Mouse (Mus musculus) embryo, embryonic 10 days (tissue): ENCODE measurements around the gene Dmxl2.
A peak's percentile ranks its signal among the peaks of the same experiment; 100 is the strongest.

Source experiments
- DNase-seq: peaks from one replicate; pipeline ENCODE4 v3.0.0-alpha.2; 2015; ENCODE audit warnings: low spot score

Gene Dmxl2

DNA sequence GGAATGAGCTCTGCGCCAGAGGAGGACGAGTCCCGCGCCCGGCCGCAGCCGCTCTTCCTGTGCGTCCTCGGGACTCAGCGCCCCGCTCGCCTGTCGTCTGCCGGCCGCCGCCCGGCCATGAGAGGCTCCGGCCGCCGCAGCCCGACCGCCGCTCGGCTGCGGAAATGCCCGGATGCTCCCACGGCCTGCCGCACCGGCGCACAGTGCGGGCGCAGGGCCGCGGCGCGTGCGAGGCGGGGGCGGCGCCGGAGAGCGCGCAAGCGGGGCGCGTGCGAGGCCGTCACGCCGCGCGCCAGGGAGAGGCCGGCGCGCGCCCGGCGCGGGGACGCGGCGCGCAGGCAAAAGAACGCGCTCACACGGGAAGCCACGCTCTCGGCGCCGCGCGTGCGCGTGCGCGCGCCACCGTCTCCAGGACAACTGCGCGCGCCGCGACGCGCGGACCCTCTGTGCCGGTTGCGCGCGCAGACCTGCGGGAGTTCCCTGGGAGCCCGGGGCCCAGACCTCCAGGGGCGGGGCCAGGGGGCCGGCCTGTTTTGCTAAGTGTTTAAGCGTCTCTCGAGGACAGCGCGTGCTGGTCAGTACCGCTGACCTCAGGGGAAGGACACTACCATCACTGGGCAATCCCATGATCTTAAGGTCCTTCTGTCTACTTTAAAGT, at the start of gene Dmxl2:
TSS of gene Dmxl2 (minus strand) at position 174 of the 658 bp plus-strand sequence.
- DNase-seq = peak; percentile 91

DNA sequence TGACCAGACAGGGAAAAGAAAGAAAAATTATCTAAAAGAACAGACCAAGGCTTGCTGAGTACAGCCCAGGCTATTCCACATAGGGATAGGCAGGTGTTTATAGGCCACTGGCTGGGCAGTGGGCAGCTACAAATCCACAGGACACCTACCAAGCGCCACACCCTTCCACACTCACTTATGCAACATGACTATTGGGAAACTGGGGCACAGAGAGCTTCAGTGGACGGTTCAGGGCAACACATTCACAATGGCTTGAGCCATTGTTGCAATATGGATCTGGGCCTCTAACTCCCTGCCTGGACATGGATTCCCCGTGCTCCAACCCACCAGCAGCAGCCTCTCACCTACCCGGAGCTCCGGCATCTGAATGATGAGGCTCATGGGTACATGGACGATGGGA, 48.0 kb upstream of the Dmxl2 start:
- DNase-seq = no peak

- peak; percentile 79 for DNase-seq
These were observed 46.1 kb upstream of the Dmxl2 start for GRCm38 (mm10) chr9:54547536-54547935.

GRCm38 (mm10) chr9:54544954-54545315, 43.5 kb upstream of the Dmxl2 start:
- DNase-seq = no peak

- no peak for DNase-seq
These were observed 43.0 kb upstream of the Dmxl2 start for GRCm38 (mm10) chr9:54544212-54544953.

DNA sequence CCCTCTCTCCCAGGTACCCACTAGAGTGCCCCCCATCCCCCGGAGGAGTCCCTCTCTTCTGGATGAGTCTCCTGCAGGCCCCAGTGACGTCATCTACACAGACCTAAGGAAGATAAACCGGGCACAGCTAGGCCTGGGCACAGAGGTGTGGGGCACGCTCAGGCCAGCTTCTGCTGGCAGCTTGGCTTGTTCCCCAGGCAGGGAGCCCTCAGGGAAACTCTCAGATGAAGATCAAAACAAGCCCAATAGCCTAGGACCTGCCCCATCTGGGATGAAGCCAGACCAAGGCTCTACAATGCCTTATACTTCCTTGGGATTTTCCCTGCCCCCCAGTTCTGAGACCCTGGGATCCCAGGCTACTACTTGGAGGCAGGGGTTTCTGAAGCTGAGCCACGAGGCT, 39.4 kb upstream of the Dmxl2 start:
- DNase-seq = no peak

DNA sequence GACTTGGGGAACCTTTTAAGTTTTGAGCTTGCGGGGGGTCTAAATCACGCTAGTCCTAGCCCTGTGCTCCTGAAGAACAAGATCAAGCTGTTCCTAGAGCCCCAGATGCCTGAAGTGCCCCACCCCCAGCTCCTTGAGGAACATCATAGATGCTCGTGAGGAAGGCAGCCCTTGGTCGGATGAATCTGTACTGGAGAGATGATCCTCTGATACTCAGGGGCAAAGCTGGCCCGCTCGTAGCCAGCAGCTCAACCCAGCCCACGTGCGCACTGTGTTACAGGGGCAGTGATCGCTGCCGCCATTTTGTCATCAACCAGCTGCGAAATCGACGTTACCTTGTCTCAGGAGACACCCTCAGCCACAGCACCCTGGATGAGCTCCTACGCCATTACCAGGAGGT, 37.3 kb upstream of the Dmxl2 start, which contains the start of gene Sh2d7:
TSS of gene Sh2d7 (plus strand) at position 301 of the 400 bp plus-strand sequence.
- DNase-seq = no peak

- DNase-seq = no peak
These were observed 36.8 kb upstream of the Dmxl2 start for GRCm38 (mm10) chr9:54538244-54538643.

- no peak for DNase-seq
These were observed 36.1 kb upstream of the Dmxl2 start for GRCm38 (mm10) chr9:54537480-54537879.

DNA sequence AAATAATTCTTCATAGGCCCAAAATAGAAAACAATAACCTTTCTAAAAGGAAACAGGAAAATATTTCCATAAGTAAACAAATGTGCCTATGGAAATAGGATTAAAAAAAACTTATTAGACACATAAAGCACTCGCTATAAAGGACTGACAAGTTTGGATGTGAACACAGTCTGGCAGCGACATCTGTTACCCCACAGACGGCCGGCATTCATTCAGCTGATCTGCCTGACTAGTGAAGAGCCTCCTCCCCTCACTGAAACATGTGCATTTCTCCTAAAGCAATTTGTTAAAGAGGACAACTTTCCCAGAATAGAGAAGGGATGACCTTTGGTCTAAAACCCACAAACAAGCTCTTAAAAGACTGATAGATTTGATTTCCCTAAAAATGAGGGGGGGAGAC, 35.6 kb upstream of the Dmxl2 start:
- DNase-seq = peak; percentile 17

- DNase-seq = no peak
These were observed 34.8 kb upstream of the Dmxl2 start for GRCm38 (mm10) chr9:54536236-54536635.

DNA sequence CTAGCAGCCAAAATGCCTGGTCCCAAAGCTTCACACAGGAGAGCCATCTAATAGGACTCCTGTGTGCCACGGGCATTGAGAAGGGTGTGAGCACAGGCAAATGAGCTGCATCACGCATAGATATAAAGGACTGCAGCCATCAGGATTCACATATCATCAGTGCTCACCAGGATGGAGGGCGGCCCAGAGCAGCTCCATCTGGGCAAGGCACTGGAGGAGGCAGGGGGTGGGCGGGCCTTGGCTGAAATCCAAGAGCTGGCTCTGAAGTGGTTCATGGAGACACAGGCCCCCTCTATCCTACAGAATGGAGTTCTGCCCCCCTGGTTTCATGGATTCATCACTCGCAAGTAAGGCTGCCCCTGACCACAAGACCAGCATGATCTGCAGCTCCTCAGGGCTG, 32.5 kb upstream of the Dmxl2 start:
- no peak for DNase-seq

DNA sequence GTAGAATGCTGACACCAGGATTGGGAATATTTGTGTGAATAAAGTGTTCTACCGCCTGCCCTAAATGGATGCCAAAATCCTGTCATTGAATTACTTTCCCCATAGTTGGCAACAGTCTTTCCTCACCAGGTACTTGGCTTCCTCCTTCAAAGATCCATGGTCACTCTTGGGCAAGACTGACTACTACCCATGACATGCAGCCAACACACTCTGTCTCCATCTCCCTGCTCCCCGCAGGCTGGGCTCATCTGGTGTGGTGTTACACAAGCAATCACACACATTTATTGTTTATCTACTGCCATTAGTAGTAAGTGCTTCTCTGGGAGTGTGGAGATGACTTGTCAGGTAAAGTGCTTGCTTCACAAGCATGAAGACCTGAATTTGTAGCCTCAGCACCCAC, 31.5 kb upstream of the Dmxl2 start:
- DNase-seq = no peak

DNA sequence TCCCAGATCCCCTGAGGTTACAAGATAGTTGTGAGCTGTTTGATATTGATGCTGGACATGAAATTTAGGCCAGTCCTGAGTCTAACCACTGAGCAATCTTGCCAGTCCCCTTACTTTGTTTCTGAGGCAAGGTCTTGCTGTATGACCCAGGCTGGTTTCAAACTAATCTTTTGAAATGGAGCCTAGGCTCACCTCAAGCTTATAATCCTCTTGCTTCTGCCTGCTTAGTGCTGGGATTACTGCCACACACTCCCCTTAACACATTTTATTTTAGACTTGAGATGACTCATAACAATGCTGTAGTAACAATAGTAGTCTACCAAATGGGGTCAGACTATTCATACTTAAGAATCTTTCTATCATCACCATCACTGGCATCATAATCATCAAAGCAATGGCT, 30.0 kb upstream of the Dmxl2 start:
- DNase-seq = no peak

DNA sequence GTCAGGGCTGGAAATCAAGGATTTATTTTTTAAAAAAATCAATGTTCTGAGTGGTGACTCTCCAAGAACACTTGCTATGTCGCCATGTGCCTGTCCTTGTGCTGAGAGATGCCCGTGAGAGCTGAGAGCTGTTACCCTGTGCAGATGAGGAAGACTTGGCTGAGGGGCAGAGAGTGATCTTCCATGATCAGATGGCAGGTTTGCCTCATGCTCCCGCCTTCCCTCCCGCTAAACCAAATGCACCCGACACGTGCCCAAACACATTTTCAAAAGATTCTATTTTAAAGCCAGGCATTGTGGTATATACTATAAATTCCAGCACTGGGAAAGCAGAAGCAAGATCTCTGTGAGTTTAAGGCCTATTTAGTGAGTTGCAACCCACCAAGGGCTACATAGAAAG, 29.4 kb upstream of the Dmxl2 start:
- no peak for DNase-seq

DNA sequence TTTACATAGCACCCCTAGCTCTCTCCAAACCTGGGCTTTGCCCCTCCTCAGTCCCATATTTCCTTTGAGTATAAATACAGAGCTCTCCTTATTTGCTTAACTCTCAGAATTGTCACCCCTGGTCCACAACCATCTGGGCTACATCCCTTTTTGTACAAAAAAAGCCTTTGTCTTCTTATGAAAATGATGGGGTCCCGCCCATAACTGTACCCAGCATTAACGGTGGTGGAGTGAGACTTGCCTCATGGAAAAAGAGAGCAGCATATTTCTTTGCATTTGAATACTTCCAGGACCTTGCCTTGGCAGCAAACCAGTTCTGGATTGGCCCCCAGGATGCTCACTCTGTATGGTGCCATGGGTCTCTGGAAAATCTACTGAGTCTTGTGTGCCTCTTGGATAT, 28.5 kb upstream of the Dmxl2 start:
- DNase-seq = no peak

GRCm38 (mm10) chr9:54527694-54528093, 26.3 kb upstream of the Dmxl2 start:
- no peak for DNase-seq

GRCm38 (mm10) chr9:54520286-54520685, 18.9 kb upstream of the Dmxl2 start:
- no peak for DNase-seq

DNA sequence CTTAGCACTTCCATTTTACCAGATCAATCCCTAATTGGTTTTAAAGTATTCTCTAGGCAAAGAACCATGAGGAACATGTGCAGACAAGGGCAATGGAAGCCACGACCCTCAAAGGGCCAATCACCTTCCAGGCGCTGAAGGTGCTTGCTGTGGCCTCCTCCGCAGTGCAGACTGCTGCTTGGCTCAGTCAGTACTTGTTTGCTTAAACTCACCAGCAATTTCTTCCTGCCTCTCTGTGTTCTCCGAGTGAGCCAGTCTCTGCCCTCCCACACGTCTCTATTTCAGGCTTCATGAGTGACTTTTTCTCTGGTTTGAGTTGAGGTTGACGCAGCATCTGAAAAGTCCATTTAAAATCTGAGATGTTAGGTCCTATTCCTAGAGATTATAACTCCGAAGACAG, 17.5 kb upstream of the Dmxl2 start:
- DNase-seq = no peak

DNA sequence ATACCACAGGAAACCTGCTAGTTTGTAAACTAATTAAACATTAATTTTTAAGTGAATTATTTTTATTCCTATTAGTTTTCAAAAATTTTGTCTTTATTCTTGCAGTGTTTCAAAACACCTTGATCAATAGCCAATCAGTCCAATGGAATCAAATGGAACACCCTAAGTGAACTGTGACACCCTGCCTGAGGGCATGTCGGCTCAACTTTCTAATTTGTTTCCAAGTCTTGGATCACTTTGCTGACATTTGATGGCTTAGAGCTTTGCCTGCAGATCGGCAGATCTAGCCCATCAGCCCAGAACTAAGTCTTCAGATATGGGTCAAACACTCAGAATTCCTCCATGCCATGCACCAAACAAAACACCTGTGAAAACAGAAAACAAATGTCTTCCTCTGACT, 14.6 kb upstream of the Dmxl2 start:
- DNase-seq = no peak

DNA sequence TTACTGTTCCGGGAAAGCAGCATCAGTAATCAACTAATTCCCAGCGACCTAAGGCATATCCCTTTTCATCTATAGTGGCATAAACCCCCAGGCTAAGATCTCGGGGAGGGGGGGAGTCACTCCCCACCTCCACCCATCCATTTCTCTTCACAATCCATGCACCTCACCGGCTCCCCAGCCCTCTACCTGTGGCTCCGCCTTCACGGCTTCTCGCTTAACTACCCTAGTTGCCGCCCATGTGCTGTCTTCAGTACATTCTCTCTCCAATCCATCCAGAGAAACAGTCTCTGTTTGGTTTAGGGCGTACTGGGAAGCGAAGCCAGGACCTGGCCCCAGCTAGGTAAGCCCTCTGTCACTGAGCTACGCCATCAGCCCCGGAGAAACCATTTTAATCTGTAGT, 1.4 kb upstream of the Dmxl2 start:
- no peak for DNase-seq

- no peak for DNase-seq
These were observed 677 bp upstream of the Dmxl2 start for GRCm38 (mm10) chr9:54502111-54502495.

GRCm38 (mm10) chr9:54500832-54501452, 484 bp downstream of the Dmxl2 start:
- DNase-seq = peak; percentile 41
